Mouse (Mus musculus) liver, embryonic 12.5 days (tissue): ENCODE measurements at regions not wholly inside any gene's neighbourhood (a gene's known extent, or its start where the extent isn't known, plus 50 kb on each side); places are given as distances from the start of the nearest gene placed in this dataset.

ENCODE experiments used
- ATAC-seq: fragments of 200-750 bp; cut with Nextera tagmentation; 2 replicates; pipeline ENCODE4 v1.8.0; 2017; ENCODE audit warnings: moderate number of reproducible peaks, mild to moderate bottlenecking, moderate library complexity
- H3K27ac ChIP-seq: fragments of 300-500 bp; sonication (generic); 2 replicates; pipeline ENCODE4 v1.5.1; 2016; ENCODE audit warnings: mild to moderate bottlenecking
- H3K27me3 ChIP-seq: fragments of 300-500 bp; sonication (generic); replicated peaks from 2 replicates; pipeline ENCODE4 v1.6.1; 2016; ENCODE audit warnings: mild to moderate bottlenecking, moderate library complexity
- H3K36me3 ChIP-seq: fragments of 300-500 bp; sonication (generic); 2 replicates; pipeline ENCODE4 v1.6.1; 2016; ENCODE audit warnings: mild to moderate bottlenecking, moderate library complexity
- H3K4me1 ChIP-seq: fragments of 300-500 bp; sonication (generic); 2 replicates; pipeline ENCODE4 v1.6.1; 2016
- H3K4me2 ChIP-seq: fragments of 300-500 bp; sonication (generic); 2 replicates; pipeline ENCODE4 v1.6.1; 2016; ENCODE audit warnings: mild to moderate bottlenecking, moderate library complexity
- H3K4me3 ChIP-seq: fragments of 300-500 bp; sonication (generic); 2 replicates; pipeline ENCODE4 v1.5.1; 2016; ENCODE audit warnings: mild to moderate bottlenecking, moderate library complexity
- H3K9ac ChIP-seq: fragments of 300-500 bp; sonication (generic); 2 replicates; pipeline ENCODE4 v1.6.1; 2016; ENCODE audit warnings: mild to moderate bottlenecking, moderate library complexity
- H3K9me3 ChIP-seq: fragments of 300-500 bp; sonication (generic); replicated peaks from 2 replicates; pipeline ENCODE4 v1.6.1; 2016; ENCODE audit warnings: mild to moderate bottlenecking, moderate library complexity
- WGBS: fragments of 180-500 bp; shearing (Covaris S2); methylation state at CpG from one replicate; pipeline ENCODE4 v1.1.7; 2016; ENCODE audit not compliant: insufficient replicate concordance; 5-methylcytosine and 5-hydroxymethylcytosine counted together

GRCm38 (mm10) chr11:63514615-63515014 is 385.8 kb downstream of the Pmp22 start:
- 67% methylated on average over 3 of the region's 3 CpGs for WGBS
- Histone ChIP-seq H3K36me3 (no peaks in the 10 kb centered on the region), H3K4me1 (no peaks in the 10 kb centered on the region; the same call in 1 of the 2 replicates)

GRCm38 (mm10) chr11:63518847-63519246 is 390.1 kb downstream of the Pmp22 start:
- Histone ChIP-seq H3K4me2 (no peak overlapping the region), H3K4me3 (no peak overlapping the region), H3K27me3 (no peaks in the 10 kb centered on the region), H3K4me1 (no peaks in the 10 kb centered on the region; the same call in 1 of the 2 replicates), H3K9ac (no peak overlapping the region), H3K36me3 (no peaks in the 10 kb centered on the region), H3K27ac (no peak overlapping the region), H3K9me3 (no peaks in the 10 kb centered on the region)
- 49% methylated on average over 6 of the region's 6 CpGs for whole genome bisulfite sequencing
- no peak for ATAC-seq

More at GRCm38 (mm10) chr11:63514615-63515014, 385.8 kb downstream of the Pmp22 start:
- Histone ChIP-seq H3K4me3 (no peak overlapping the region), H3K9me3 (no peaks in the 10 kb centered on the region), H3K27ac (no peak overlapping the region), H3K27me3 (no peaks in the 10 kb centered on the region), H3K4me2 (no peak overlapping the region), H3K9ac (no peak overlapping the region)
- no peak for ATAC-seq

DNA sequence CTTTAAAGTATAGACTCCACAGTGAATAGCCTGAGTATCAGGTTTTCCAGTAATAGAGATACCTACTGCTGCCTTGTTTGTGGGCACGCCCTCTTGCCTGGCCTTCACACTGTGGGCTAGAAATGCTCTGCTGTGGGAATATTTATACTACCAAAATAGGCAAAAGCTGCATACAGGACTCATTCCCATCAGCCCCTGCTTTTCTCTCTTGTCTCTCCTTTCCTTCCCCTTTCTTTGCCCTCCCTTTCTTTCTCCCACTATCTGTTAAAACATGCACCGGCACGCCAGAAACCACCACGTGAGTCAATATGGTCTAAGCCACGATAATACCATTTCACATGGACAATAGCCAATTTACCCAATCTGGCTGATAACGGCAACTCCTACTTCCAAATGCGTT is 395.5 kb downstream of the Pmp22 start:
- no peak for ATAC-seq
- H3K9me3 ChIP-seq, result no peaks in the 10 kb centered on the region
- H3K9ac ChIP-seq, result no peak overlapping the region
- no peak overlapping the region for H3K27ac ChIP-seq
- H3K27me3 ChIP-seq, result no peaks in the 10 kb centered on the region
- WGBS, result 48% methylated on average over 7 of the region's 7 CpGs
- no peaks in the 10 kb centered on the region for H3K36me3 ChIP-seq
- no peak overlapping the region for H3K4me3 ChIP-seq
- H3K4me2 ChIP-seq, result no peak overlapping the region
- H3K4me1 ChIP-seq, result no peaks in the 10 kb centered on the region; the same call in 1 of the 2 replicates

DNA sequence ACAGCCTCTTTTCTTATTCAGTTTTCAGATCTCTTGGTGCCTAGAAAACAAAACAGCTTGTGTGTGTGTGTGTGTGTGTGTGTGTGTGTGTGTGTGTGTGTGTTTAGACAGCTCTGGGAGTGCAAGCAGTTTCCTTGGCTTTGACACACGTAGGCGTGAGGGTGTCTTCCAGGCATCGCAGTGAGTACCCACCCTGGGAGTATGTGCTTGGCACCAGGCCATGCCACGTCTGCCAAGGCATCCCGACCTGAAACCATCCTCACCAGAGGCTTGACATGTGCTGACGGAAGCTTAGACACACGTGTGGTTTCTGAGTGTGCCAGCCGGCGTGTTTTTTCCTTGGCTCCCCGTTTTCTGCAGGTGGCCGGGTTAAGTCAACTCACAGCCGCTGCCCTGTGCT is 396.6 kb downstream of the Pmp22 start:
- no peak overlapping the region for H3K4me2 ChIP-seq
- WGBS, result 68% methylated on average over 9 of the region's 12 CpGs

GRCm38 (mm10) chr11:63525956-63526355 is 396.1 kb downstream of the Hs3st3b1 start:
- no peaks in the 10 kb centered on the region for H3K9me3 ChIP-seq
- H3K9ac ChIP-seq, result no peak overlapping the region
- H3K27me3 ChIP-seq, result no peaks in the 10 kb centered on the region
- no peaks in the 10 kb centered on the region for H3K36me3 ChIP-seq
- no peak overlapping the region for H3K4me2 ChIP-seq
- no peaks in the 10 kb centered on the region for H3K4me1 ChIP-seq
- ATAC-seq, result no peak
- no peak overlapping the region for H3K27ac ChIP-seq
- no peak overlapping the region for H3K4me3 ChIP-seq
- 53% methylated on average over 3 of the region's 3 CpGs for WGBS

More for the DNA sequence above, 396.6 kb downstream of the Pmp22 start:
- Histone ChIP-seq H3K27me3 (no peaks in the 10 kb centered on the region), H3K36me3 (no peaks in the 10 kb centered on the region), H3K9ac (no peak overlapping the region), H3K27ac (no peak overlapping the region), H3K4me3 (no peak overlapping the region), H3K4me1 (no peaks in the 10 kb centered on the region), H3K9me3 (no peaks in the 10 kb centered on the region)
- no peak for ATAC-seq

DNA sequence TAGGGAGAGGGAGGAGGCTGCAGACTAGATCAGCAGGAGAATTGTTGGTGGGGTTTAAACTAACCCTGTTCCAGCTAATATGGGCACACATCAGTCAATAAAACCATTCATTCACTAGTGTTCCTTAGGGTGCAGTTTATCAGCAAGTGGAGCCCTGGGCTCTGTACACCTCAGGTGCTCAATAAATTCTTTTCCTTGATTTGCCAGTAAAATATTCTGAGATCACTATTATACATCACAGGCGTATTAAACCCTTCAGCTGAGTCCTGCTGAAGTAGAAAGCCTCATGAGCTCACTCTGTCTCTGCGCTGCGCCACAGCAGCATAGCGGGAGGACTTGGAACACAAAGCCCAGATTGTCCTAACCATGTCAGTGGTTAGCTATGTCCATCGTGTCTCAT is 389.3 kb downstream of the Hs3st3b1 start:
- WGBS, result 74% methylated on average over 5 of the region's 5 CpGs
- H3K4me3 ChIP-seq, result no peak overlapping the region
- H3K4me2 ChIP-seq, result no peak overlapping the region
- no peaks in the 10 kb centered on the region for H3K27me3 ChIP-seq
- ATAC-seq, result no peak
- H3K9ac ChIP-seq, result no peak overlapping the region
- no peaks in the 10 kb centered on the region for H3K4me1 ChIP-seq
- H3K9me3 ChIP-seq, result no peaks in the 10 kb centered on the region
- H3K36me3 ChIP-seq, result no peaks in the 10 kb centered on the region
- no peak overlapping the region for H3K27ac ChIP-seq

- no peaks in the 10 kb centered on the region for H3K9me3 ChIP-seq
- H3K9ac ChIP-seq, result no peak overlapping the region
- 47% methylated on average over 4 of the region's 4 CpGs for WGBS
- H3K27me3 ChIP-seq, result no peaks in the 10 kb centered on the region
- no peak overlapping the region for H3K4me3 ChIP-seq
- no peak overlapping the region for H3K4me2 ChIP-seq
- no peak for ATAC-seq
- no peaks in the 10 kb centered on the region for H3K36me3 ChIP-seq
- no peak overlapping the region for H3K27ac ChIP-seq
- H3K4me1 ChIP-seq, result no peaks in the 10 kb centered on the region
Measured at GRCm38 (mm10) chr11:63533555-63534200, 388.4 kb downstream of the Hs3st3b1 start.

DNA sequence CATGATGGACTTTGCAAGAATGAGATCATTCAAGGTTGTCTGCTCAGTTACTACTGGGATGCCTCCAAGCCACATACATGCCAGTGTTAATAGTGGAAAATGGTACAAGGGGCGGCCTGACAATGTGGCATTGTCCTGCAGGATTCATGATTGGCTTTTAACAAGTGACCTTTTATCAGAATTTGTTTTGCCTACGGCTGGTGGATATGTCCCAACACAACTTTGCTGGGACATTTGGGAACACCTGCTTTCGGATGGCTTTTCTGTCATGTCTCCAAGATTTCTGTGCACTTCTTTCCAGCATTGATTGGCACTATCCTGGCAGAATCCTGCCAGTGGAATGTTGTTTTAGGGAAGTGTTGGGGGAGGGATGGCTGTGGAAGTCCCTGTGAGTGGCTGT is 384.4 kb downstream of the Hs3st3b1 start:
- H3K4me3 ChIP-seq, result no peak overlapping the region
- H3K9me3 ChIP-seq, result no peaks in the 10 kb centered on the region
- H3K4me2 ChIP-seq, result no peak overlapping the region
- H3K27me3 ChIP-seq, result no peaks in the 10 kb centered on the region
- 63% methylated on average over 3 of the region's 3 CpGs for WGBS
- no peaks in the 10 kb centered on the region for H3K36me3 ChIP-seq
- H3K27ac ChIP-seq, result no peak overlapping the region
- ATAC-seq, result no peak
- no peak overlapping the region for H3K9ac ChIP-seq
- H3K4me1 ChIP-seq, result no peaks in the 10 kb centered on the region

- Histone ChIP-seq H3K36me3 (no peaks in the 10 kb centered on the region), H3K9me3 (no peaks in the 10 kb centered on the region), H3K9ac (no peak overlapping the region), H3K4me2 (no peak overlapping the region), H3K27ac (no peak overlapping the region), H3K4me3 (no peak overlapping the region), H3K27me3 (no peaks in the 10 kb centered on the region), H3K4me1 (no peaks in the 10 kb centered on the region)
- no peak for ATAC-seq
- 57% methylated on average over 7 of the region's 7 CpGs for whole genome bisulfite sequencing
Measured at GRCm38 (mm10) chr11:63543971-63544696, 378.0 kb downstream of the Hs3st3b1 start.

DNA sequence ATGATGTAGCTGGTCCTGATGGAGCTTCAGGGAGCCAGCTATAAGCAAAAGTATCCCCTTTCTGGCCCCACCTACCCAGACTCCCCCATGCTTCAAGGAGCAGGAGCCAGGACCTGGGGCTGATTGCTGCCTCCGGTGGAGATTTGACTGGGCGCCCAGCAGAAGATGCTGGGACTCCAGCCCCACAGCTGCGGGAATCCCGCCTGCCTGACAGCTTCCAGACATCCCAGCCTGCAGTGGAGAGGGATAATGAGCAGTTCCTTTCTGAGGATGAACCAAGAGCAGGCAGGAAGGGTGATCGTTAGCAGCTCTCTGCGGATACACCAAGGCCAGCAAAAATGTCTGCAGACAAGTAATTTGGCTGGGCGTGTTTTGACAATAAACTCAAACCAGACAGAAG is 376.6 kb downstream of the Hs3st3b1 start:
- Histone ChIP-seq H3K27me3 (no peaks in the 10 kb centered on the region), H3K4me2 (no peak overlapping the region), H3K27ac (no peak overlapping the region), H3K36me3 (no peaks in the 10 kb centered on the region), H3K9ac (no peak overlapping the region), H3K9me3 (no peaks in the 10 kb centered on the region), H3K4me1 (no peaks in the 10 kb centered on the region), H3K4me3 (no peak overlapping the region)
- WGBS, result 20% methylated on average over 7 of the region's 7 CpGs
- ATAC-seq, result no peak

GRCm38 (mm10) chr11:63560466-63560865 is 361.6 kb downstream of the Hs3st3b1 start:
- no peak for ATAC-seq
- H3K9ac ChIP-seq, result no peak overlapping the region
- peaks cover 12% of the 10 kb centered on the region; the same call in 1 of the 2 replicates for H3K9me3 ChIP-seq
- H3K4me1 ChIP-seq, result no peaks in the 10 kb centered on the region
- no peaks in the 10 kb centered on the region for H3K36me3 ChIP-seq
- no peak overlapping the region for H3K4me2 ChIP-seq
- H3K4me3 ChIP-seq, result no peak overlapping the region
- no peak overlapping the region for H3K27ac ChIP-seq
- 67% methylated on average over 6 of the region's 6 CpGs for WGBS
- no peaks in the 10 kb centered on the region for H3K27me3 ChIP-seq

DNA sequence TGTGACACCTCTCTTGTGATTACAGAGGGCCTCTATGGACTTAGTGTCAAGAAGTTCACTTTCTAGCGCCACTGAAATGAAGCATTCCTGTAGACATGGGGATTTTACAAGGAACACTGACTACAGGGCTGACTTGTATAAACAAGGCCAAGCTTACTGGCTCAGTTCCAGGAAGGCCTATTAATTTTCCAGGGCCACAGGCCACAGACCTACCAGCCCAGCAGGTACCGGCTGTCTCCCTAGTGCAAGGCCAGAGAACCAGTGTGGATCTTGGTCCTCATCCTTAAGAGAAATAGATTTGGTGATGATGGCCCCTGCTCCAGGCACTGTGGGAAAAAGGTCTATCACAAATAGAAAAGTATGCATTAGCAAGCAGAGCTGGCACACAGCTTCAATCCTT is 359.4 kb downstream of the Hs3st3b1 start:
- no peak for ATAC-seq
- Histone ChIP-seq H3K9me3 (peaks cover 11% of the 10 kb centered on the region; the same call in 1 of the 2 replicates), H3K4me1 (no peaks in the 10 kb centered on the region), H3K4me2 (no peak overlapping the region), H3K27me3 (no peaks in the 10 kb centered on the region), H3K36me3 (no peaks in the 10 kb centered on the region), H3K9ac (no peak overlapping the region), H3K27ac (no peak overlapping the region), H3K4me3 (no peak overlapping the region)
- WGBS, result 59% methylated on average over 2 of the region's 2 CpGs
